Mouse (Mus musculus): ENCODE results near the gene Rab34. TPM values are rescaled to one million over a fixed set of nuclear protein-coding genes. Genes with fewer than 3 reads are reported as not detected.

The Rab34 gene
- total RNA-seq, 2 experiments from 2014 or later: 37.0 to 39.8 TPM

DNA sequence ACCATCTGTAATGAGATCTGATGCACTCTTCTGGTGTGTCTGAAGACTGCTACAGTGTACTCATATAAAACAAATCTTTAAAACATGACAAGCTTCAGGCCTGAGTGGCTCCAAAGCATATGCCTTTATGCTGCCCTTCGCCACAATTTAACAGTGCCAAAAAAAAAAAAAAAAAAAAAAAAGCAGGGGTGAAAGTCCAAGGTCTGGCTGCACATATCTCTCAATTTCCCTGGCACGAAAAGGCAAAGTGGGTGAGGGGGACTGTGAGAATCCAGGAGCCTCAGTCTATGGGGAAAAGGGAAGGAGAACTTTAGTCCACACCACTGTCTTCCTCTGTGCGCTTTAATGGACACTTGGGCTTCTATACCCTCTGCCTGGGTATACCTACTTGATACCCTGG lies 14.1 kb downstream of the Rab34 start:
- no peak for DNase-seq (ENCODE audit: extremely low spot score in 1 of 2, low spot score in 2 of 2)
- intact Hi-C loops (cut with DNase I): no loop called here

DNA sequence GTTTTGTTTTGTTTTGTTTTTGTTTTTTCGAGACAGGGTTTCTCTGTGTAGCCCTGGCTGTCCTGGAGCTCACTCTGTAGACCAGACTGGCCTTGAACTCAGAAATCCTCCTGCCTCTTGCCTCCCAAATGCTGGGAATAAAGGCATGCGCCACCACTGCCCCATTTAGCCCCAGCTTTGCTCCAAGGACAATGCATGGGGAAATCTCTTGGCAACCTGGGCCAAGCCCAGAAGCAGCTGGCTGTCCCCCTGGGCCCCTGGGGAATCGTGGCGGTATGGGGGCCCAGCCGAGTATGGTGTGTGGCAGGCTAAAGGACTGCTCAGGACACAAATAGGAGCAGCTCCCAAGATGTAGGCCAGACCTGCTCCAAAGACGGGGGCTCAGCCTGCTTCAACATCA lies 16.1 kb downstream of the Rab34 start:
- intact Hi-C loops (cut with DNase I): no loop called here
- no peak for DNase-seq (ENCODE audit: extremely low spot score in 1 of 2, low spot score in 2 of 2)

DNA sequence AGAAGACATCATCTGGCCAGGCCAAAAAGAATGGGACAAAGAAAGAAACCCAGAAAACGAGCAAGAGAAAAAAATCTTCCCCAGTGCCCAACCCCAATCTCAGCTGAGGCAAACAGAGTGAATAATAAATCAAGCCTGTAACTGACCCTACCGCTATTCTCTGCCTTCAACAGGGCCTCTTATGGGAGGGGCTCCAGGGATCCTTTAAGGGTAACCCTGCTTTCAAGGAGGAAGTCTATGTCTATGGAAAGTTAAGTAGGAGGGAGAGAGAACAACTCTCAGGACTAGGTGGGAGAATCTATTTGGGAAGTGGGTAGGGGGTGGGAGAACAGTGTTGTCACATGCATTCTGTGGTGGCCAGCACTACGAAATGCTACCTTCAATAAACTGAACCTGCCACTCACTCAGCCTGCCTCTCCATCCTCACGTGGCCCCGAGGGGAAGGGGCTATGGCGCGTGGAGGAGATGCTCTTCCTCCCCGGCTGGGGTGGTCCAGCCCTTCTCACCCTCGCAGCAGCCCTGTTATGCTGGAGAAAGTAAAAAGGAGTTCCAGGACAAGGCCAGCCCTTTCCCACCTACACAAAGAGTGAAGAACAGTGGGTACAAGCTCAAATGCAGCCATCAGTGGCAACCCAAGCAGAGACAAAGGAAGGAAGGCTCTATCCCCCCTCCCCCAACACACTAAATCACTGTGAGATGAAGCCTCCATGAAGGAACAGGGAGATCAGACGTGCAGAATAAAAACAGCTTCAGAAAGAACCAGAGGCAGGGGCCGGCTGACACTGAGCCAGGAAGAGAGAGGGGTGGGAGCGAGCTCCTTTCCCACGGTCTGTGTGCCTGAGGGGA lies 17.4 kb downstream of the Rab34 start:
- intact Hi-C loops (cut with DNase I): no loop called here
- DNase-seq (ENCODE audit: extremely low spot score in 1 of 2, low spot score in 2 of 2): no peak

DNA sequence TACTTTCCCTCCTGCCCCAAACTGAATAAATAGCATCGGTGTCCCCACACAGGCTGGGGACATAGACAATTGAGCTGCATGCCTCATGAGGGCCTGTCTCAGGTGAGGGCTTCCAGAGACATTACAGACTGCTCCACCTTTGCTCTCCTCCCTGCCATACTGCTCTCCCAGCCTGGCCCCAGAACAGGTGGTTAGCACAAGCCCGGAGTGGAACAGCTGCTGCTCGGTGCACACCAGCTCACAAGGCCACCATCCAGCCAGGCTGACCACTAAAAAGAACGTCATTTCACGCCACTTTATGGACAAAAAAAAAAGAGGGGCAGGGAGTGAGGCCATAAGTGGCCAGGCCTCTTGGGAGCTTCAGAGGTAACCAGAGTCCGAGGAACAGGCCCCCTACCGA lies 19.0 kb downstream of the Rab34 start:
- DNase-seq (ENCODE audit: extremely low spot score in 1 of 2, low spot score in 2 of 2): no peak
- intact Hi-C loops (cut with DNase I): no loop called here

DNA sequence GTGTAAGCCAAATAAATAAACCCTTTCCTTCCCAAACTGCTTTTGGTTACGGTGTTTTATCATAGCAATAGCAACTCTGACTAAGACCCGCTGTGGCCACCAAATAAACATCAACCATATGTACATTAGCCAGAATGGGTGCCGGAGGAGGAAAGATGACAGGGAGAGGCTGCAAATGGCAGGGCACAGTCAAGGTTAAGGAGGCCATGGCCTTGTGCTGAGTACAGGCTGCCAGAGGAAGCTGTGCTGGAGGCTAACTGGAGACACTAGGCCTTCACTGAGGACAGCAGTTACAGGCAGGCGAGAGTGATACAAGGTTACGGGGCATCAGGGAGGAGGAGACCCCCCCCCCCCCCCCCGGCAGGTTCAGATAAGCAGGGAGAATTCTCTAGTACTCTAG lies 21.7 kb downstream of the Rab34 start:
- DNase-seq (ENCODE audit: extremely low spot score in 1 of 2, low spot score in 2 of 2): no peak
- intact Hi-C loops (cut with DNase I): loop anchor here (5.0 kb wide), 1 partner anchor 57 kb away; no protein-coding TSS in a partner anchor

DNA sequence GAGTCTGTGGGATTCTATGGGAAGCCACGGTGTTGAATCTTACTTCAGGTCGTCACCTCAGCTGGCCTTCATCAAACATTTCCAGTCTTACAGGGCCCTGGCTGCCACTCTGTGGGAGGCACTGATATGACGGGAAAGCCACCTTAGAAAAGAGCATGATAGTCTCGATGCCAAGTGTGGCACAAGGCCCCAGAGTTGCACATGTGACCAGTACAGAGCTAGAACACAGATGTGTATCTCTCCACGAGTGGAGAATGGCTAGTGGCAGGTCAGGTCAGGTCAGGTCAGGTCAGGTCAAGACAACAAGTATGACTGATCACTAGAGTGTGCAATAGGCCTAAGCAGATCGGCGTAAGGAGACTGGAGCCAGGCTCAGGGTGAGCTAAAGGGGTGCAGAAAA lies 22.4 kb downstream of the Rab34 start:
- intact Hi-C loops (cut with DNase I): loop anchor here (5.0 kb wide), 1 partner anchor 57 kb away; no protein-coding TSS in a partner anchor

DNA sequence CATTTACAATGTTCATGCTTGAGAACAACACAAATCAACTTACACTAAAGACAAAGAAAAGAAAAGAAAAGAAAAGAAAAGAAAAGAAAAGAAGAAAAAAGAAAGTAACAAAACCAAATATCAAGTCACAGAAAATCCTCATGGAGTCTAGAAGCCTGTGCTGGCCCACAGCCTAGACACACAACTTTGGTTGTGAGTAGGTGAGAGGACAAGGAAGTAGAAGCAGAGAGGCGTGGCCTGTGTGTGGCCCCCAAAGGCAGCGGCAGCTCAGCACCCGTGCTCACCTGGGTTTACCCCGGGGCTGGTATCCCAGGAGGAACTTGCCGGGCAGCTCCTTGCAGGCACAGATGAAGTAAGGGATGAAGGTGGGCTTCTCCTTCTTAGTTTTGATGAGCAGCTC lies 23.3 kb downstream of the Rab34 start:
- intact Hi-C loops (cut with DNase I): loop anchor here (5.0 kb wide), 1 partner anchor 56 kb away; no protein-coding TSS in a partner anchor
- peak in 1 of 2 experiments; percentile 22 for DNase-seq (ENCODE audit: extremely low spot score in 1 of 2, low spot score in 2 of 2)

More for the DNA sequence above, 22.4 kb downstream of the Rab34 start:
- no peak for DNase-seq (ENCODE audit: extremely low spot score in 1 of 2, low spot score in 2 of 2)

DNA sequence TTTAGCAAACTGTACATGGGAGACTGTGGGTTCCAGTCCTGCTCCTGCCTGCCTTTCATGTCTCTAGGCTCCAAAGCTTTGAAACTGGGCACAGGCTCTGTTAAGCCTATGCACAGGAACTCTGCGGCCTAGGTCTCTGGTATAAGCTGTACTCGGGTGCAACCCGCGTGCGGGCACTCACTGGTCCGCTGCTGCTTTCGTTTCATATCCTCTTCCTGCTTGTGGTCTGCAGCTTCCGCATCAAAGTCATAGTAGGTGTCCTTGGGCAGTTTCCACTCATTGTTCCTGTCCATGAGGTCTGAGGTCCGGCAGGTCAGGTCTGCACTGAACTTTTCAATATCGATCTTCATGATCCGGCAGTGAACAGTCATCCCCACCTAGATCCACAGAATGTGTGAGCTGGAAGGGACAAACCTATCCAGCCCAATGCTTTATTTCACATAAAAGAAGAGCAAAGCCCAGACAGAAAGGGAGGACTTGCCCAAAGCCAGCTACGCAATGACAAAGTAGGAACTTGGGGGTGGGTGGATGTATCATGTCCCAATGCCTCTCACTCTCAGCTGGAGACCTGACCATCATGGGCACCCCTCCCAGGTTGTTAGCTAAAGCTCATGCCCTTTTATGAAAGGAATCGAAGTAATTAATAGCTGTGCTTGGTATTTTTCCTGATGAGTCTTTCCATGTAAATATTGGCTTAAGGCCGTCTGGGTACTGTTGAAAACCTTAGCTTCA lies 25.0 kb downstream of the Rab34 start:
- peak in 1 of 2 experiments; percentile 17 for DNase-seq (ENCODE audit: extremely low spot score in 1 of 2, low spot score in 2 of 2)
- intact Hi-C loops (cut with DNase I): loop anchor here (5.0 kb wide), 1 partner anchor 54 kb away; no protein-coding TSS in a partner anchor

DNA sequence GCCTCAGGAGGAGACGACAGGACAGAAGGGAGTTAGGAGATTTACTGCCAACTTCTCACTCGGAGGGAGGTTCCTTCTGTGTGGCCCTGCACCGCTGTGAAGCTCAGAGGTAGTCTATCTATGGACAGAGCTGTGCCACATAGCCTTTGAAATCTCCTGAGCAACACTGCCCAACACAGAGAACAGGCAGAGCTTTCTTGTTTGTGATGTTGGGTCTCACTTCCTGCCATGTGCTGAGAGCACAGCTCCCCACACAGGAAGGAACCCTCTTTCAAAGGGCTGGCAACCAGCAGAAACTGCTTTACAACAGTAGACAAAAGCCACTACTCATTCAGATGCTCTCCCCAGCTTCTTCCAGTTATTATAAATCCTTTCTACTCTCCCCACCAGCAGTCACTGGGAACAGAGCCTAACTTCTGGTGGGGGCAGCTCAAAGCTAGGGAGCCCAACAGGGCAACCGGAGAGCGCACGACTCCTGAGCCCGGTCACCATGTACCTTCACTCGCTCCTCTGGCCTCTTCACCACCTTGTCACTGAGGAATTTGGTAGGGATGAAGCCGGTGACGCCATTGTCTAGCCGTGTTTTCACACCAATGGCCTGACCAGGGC lies 27.6 kb downstream of the Rab34 start:
- intact Hi-C loops (cut with DNase I): no loop called here
- peak; percentile 28 to 29 for DNase-seq (ENCODE audit: extremely low spot score in 1 of 2, low spot score in 2 of 2)

DNA sequence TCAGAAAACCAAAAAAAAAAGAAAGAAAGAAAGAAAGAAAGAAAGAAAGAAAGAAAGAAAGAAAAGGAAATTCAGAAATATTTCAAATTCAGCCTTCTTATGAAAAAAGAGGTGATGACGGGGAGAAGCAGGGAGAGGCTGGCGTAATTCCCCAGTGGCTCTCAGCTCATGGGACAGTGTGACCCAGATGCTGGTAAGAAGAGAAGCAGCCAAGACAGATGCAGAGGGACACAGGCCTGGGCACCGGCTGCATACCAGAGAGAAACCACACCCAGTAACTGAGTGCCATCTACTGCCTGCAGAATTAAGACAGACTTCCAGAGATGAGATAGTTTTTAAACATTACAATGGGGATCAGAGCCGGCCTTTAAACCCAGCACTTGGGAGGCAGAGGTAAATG lies 35.4 kb downstream of the Rab34 start:
- intact Hi-C loops (cut with DNase I): loop anchor here (5.0 kb wide), 1 partner anchor 49 kb away; no protein-coding TSS in a partner anchor
- DNase-seq (ENCODE audit: extremely low spot score in 1 of 2, low spot score in 2 of 2): no peak

DNA sequence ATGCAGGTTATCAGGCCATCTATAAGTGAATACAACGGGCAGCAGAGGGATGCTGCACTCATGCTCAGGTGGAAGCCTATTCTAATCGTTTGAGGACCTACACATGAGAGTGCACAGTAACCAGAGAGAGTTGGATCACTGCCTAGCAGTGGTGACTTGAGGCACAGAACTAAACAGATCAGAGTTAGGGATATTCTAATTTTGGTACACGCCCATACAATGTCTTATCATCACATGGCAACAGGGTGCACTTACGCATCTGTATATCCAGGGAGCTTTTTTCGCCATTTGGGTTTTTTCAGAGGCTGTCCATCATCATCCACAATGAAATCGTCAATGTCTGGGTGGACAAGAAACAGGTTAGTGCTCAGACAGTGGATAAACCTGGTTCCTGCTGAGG lies 43.3 kb downstream of the Rab34 start:
- intact Hi-C loops (cut with DNase I): no loop called here
- no peak for DNase-seq (ENCODE audit: extremely low spot score in 1 of 2, low spot score in 2 of 2)

DNA sequence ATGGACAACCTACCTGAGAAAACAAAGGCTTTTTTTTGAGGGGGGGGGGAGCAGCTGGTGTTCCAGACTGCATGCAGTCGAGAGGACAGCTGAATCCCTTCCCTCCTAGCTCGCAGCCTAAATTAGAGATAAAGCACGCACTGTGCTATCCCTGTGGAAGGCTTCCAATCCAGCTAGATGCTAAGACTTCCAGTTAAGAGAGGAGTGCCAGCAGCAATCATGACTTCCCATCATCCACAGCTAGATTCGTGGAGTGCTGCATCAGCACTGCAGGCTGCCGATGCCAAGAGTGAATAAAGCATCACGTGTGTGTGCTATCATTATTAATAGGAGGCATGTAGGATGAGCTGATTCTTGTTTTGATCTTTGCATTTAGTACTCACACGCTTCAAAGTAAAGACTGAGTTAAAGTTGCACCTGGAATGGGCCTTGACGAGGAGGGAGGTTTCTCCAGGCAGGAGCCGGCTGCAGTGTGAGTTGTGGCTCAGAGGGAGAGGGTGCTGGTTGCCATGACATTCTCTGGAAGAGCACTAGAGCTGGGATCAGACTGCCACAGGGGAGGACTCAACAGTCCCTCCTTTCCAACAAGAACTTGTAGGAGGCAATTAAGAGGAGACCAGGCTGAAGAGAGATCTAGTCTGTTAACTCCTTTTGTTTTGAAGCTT lies 52.1 kb downstream of the Rab34 start:
- DNase-seq (ENCODE audit: extremely low spot score in 1 of 2, low spot score in 2 of 2): no peak

More for the DNA sequence above, 52.1 kb downstream of the Rab34 start:
- intact Hi-C loops (cut with DNase I): no loop called here

Small RNA genes lying within 50 kb of the gene (microRNA-seq; reads per million reads assigned to microRNA genes)
- gene Mir7653: 1.7 reads per million

Other genes starting within 250 kb of the Rab34 start
- 10 to 100 TPM; 48.9 to 51.4 TPM for gene Phf12, start 205.7 kb upstream of the Rab34 start, total RNA-seq (2021)
- 10 to 100 TPM; 22.6 to 24.6 TPM for gene Dhrs13, start 156.2 kb upstream of the Rab34 start, total RNA-seq (2021)
- 100 to 1,000 TPM; 148 TPM for gene Flot2, start 150.5 kb upstream of the Rab34 start, total RNA-seq (2021)
- 10 to 100 TPM; 16.7 to 18.5 TPM for gene Eral1, start 108.0 kb upstream of the Rab34 start, total RNA-seq (2021)
- gene Fam222b, start 93.8 kb upstream of the Rab34 start, total RNA-seq (2021): 10 to 100 TPM; 26.1 to 26.6 TPM
- 10 to 100 TPM; 31.0 to 32.6 TPM for gene Traf4, start 22.8 kb upstream of the Rab34 start, total RNA-seq (2021)
- gene Nek8, start 11.8 kb upstream of the Rab34 start, total RNA-seq (2021): 1 to 10 TPM; 4.8 to 5.8 TPM
- 10 to 100 TPM; 23.8 to 27.9 TPM for gene Tlcd1, start 11.7 kb upstream of the Rab34 start, total RNA-seq (2021)
- 100 to 1,000 TPM; 802 to 805 TPM for gene Rpl23a, start 4.8 kb upstream of the Rab34 start, total RNA-seq (2021)
- 1 to 10 TPM; 3.6 to 4.7 TPM for gene Proca1, start 5.0 kb downstream of the Rab34 start, total RNA-seq (2021)
- 10 to 100 TPM; 60.5 to 65.2 TPM for gene Sdf2, start 57.3 kb downstream of the Rab34 start, total RNA-seq (2021)
- gene Supt6, start 57.6 kb downstream of the Rab34 start, total RNA-seq (2021): 10 to 100 TPM; 86.3 to 87.6 TPM
- 100 to 1,000 TPM; 161 to 169 TPM for gene 2610507B11Rik, start 73.3 kb downstream of the Rab34 start, total RNA-seq (2021)
- gene BC030499, start 102.4 kb downstream of the Rab34 start, total RNA-seq (2021): 1 to 10 TPM; 1.6 TPM
- gene Spag5, start 113.1 kb downstream of the Rab34 start, total RNA-seq (2021): 1 to 10 TPM; 3.1 to 3.9 TPM
- gene Aldoc, start 134.5 kb downstream of the Rab34 start, total RNA-seq (2021): 100 to 1,000 TPM; 291 to 324 TPM
- gene Pigs, start 140.0 kb downstream of the Rab34 start, total RNA-seq (2021): 10 to 100 TPM; 72.3 to 76.6 TPM
- 10 to 100 TPM; 34.6 to 35.8 TPM for gene Unc119, start 155.1 kb downstream of the Rab34 start, total RNA-seq (2021)
- not detected for gene Foxn1, start 198.1 kb downstream of the Rab34 start, total RNA-seq (2021)
- gene Slc13a2, start 233.8 kb downstream of the Rab34 start, total RNA-seq (2021): not detected